Mouse (Mus musculus) bone marrow macrophage, adult 2 months (primary cell): ENCODE data around the gene B3gnt6.

Experiments used
- CTCF ChIP-seq: IDR thresholded peaks from 2 replicates; pipeline ENCODE4 v1.5.1; 2012; ENCODE audit warnings: low read depth, mild to moderate bottlenecking, low read length, moderate library complexity
- POLR2A ChIP-seq: IDR thresholded peaks from 2 replicates; pipeline ENCODE4 v1.6.1; 2012; ENCODE audit warnings: mild to moderate bottlenecking, low read depth, low read length, borderline replicate concordance

DNA sequence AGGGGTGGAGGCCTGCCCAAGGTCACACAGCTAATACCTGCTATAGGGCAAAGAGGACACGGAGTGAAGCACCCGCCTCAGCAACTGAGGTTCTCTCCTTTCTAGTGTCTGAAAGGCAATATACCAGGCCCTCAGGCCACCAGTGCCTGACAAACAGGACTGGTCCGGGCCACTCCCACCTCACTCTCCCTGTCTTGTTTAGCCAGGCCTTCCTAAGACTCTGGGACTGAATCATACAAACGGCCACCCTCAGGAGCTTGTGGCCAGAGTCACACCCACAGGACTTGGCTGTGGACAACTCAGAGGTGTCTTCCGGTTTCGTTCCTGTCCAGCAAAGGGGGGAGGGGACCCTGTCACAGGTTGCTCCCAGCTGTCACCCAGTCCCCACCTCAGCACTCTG, 37.0 kb downstream of the B3gnt6 start:
- TF ChIP-seq CTCF, result no peak
- no peak for TF ChIP-seq POLR2A
